16 mouse cellular contexts compared by ENCODE assay signal in the genomic region with DNA sequence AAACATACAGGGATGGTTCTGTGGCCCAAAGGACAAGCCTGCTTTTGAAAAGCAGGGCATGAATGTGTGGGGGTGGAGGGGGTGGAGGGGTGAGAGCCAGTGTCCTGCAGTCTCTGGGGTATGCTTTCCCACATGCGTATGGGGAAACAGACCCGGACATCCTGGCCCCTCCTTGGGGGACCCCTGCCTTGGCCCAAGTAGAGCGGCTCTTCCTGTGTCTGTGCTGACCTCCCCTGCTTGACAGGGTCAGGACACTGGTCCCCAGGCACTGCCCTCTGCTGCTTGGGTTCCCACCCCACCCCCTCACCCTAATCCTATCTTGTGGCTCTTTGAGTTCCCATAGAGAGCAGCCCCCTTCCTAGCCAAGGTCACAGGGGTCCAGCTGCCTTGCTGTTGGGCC. TPM values are rescaled to one million over a fixed set of nuclear protein-coding genes. Genes with fewer than 3 reads are reported as not detected.
A peak's percentile ranks its signal among the peaks of the same experiment; 100 is the strongest.
DNase-seq lines count a peak whose midpoint lies in the region; ATAC-seq and TF ChIP-seq lines count a peak whose summit lies in the region.
"Had no signal": no experiment of that assay in that cellular context is flagged by ENCODE, and none has a peak within 500 bp of the region (broad histone marks: within the 10 kb centered on the region; RNA-seq: fewer than 3 reads in every experiment).

No protein-coding gene starts in this region.

- DNase-seq in heart, adult 11 months: peak; percentile 94
- DNase-seq in heart, adult 9 months (ENCODE audit: low spot score in 2 of 2): no peak
- no peak for DNase-seq in lung, postnatal 0 days (ENCODE audit: low spot score)
- no peak for DNase-seq in lung, postnatal 36 days
- no peak for DNase-seq in limb, embryonic 14.5 days (ENCODE audit: low spot score)
- DNase-seq: cerebellum, adult 9-11 months; gastrocnemius, postnatal 10 days; layer of hippocampus, adult 9-11 months; thymus, postnatal 25 days had no signal

- no peak for TF ChIP-seq EP300 in lung, postnatal 0 days (IDR thresholded peaks at IDR 0.05)

- TF ChIP-seq CTCF in intestine, postnatal 0 days (IDR thresholded peaks at IDR 0.05; ENCODE audit: low read depth): no peak
- TF ChIP-seq CTCF in lung, postnatal 0 days (IDR thresholded peaks at IDR 0.05): no peak

- no peaks in the 10 kb centered on the region for H3K9me3 ChIP-seq in intestine, postnatal 0 days (ENCODE audit: control insufficient read depth)
- H3K9me3 ChIP-seq in intestine, embryonic 15.5 days: no peaks in the 10 kb centered on the region
- H3K9me3 ChIP-seq in lung, postnatal 0 days (ENCODE audit: low read length): no peaks in the 10 kb centered on the region
- H3K9me3 ChIP-seq in limb, embryonic 14.5 days (ENCODE audit: control insufficient read depth, low read length): 0 out of 2 replicates have a peak, but pooled peaks cover 1% of the 10 kb centered on the region
- H3K9me3 ChIP-seq in hindbrain, embryonic 13.5 days: no peaks in the 10 kb centered on the region

- H3K4me1 ChIP-seq in intestine, postnatal 0 days (replicated peaks; ENCODE audit: control insufficient read depth, insufficient read depth, low read length): 0 out of 2 replicates have a peak, but pooled peaks cover 3% of the 10 kb centered on the region
- peaks cover 19% of the 10 kb centered on the region for H3K4me1 ChIP-seq in intestine, embryonic 15.5 days (replicated peaks)
- H3K4me1 ChIP-seq in lung, postnatal 0 days (ENCODE audit: insufficient read depth, low read depth, low read length): peaks cover 29% of the 10 kb centered on the region; the same call in 1 of the 2 replicates
- H3K4me1 ChIP-seq in limb, embryonic 14.5 days (ENCODE audit: control insufficient read depth, insufficient read depth, low read length): peaks cover 2% of the 10 kb centered on the region; the same call in 1 of the 2 replicates
- peaks cover 9% of the 10 kb centered on the region for H3K4me1 ChIP-seq in hindbrain, embryonic 13.5 days (replicated peaks)

- H3K9ac ChIP-seq in intestine, postnatal 0 days (ENCODE audit: low read depth, low read length): 0 out of 2 replicates have a peak overlapping the region, but pooled peaks have one; percentile 26
- no peak overlapping the region for H3K9ac ChIP-seq in intestine, embryonic 15.5 days
- H3K9ac ChIP-seq in lung, postnatal 0 days (replicated peaks; ENCODE audit: low read depth): no peak overlapping the region
- peak overlapping the region; percentile 3; the same call in 1 of the 2 replicates for H3K9ac ChIP-seq in limb, embryonic 14.5 days (ENCODE audit: low read depth, low read length, severe bottlenecking)
- no peak overlapping the region for H3K9ac ChIP-seq in hindbrain, embryonic 13.5 days
- H3K9ac ChIP-seq: forebrain, embryonic 12.5 days; limb, embryonic 12.5 days; liver, embryonic 15.5 days had no signal

- 40% methylated on average over 3 of the region's 3 CpGs for WGBS in intestine, postnatal 0 days
- 79% methylated on average over 3 of the region's 3 CpGs for WGBS in intestine, embryonic 15.5 days
- WGBS in lung, postnatal 0 days: 30% methylated on average over 3 of the region's 3 CpGs
- WGBS in limb, embryonic 14.5 days: 79% methylated on average over 3 of the region's 3 CpGs
- WGBS in hindbrain, embryonic 13.5 days: 61% methylated on average over 3 of the region's 3 CpGs

- H3K36me3 ChIP-seq in intestine, postnatal 0 days (ENCODE audit: control insufficient read depth, insufficient read depth): no peaks in the 10 kb centered on the region
- H3K36me3 ChIP-seq in intestine, embryonic 15.5 days: no peaks in the 10 kb centered on the region
- no peaks in the 10 kb centered on the region for H3K36me3 ChIP-seq in lung, postnatal 0 days (ENCODE audit: insufficient read depth, low read length)
- no peaks in the 10 kb centered on the region for H3K36me3 ChIP-seq in limb, embryonic 14.5 days (ENCODE audit: control insufficient read depth, insufficient read depth, low read length)
- H3K36me3 ChIP-seq in hindbrain, embryonic 13.5 days: no peaks in the 10 kb centered on the region
- H3K36me3 ChIP-seq: forebrain, embryonic 12.5 days; limb, embryonic 12.5 days; liver, embryonic 15.5 days had no signal

- no peak for TF ChIP-seq POLR2A in limb, embryonic 14.5 days (IDR thresholded peaks at IDR 0.05; ENCODE audit: borderline replicate concordance, extremely low read depth, insufficient read depth, insufficient read length)

- ATAC-seq in intestine, postnatal 0 days: no peak
- no peak for ATAC-seq in intestine, embryonic 15.5 days
- no peak for ATAC-seq in lung, postnatal 0 days
- no peak for ATAC-seq in limb, embryonic 14.5 days (ENCODE audit: low FRiP score, low read depth)
- ATAC-seq in hindbrain, embryonic 13.5 days (ENCODE audit: low FRiP score): no peak
- ATAC-seq: inflammation-experienced regulatory T-cells, adult 6 months had no signal

- no peak overlapping the region for H3K27ac ChIP-seq in intestine, postnatal 0 days (ENCODE audit: low read depth, low read length)
- H3K27ac ChIP-seq in intestine, embryonic 15.5 days: no peak overlapping the region
- H3K27ac ChIP-seq in lung, postnatal 0 days (ENCODE audit: low read length): peak overlapping the region; percentile 77; the same call in 1 of the 2 replicates
- no peak overlapping the region for H3K27ac ChIP-seq in limb, embryonic 14.5 days (replicated peaks; ENCODE audit: low read depth, low read length)
- no peak overlapping the region for H3K27ac ChIP-seq in hindbrain, embryonic 13.5 days
- H3K27ac ChIP-seq: forebrain, embryonic 12.5 days; limb, embryonic 12.5 days; liver, embryonic 15.5 days had no signal

- peaks cover 22% of the 10 kb centered on the region for H3K27me3 ChIP-seq in intestine, postnatal 0 days (replicated peaks; ENCODE audit: control insufficient read depth, insufficient read depth, low read length)
- H3K27me3 ChIP-seq in intestine, embryonic 15.5 days (replicated peaks): peaks cover 43% of the 10 kb centered on the region
- H3K27me3 ChIP-seq in lung, postnatal 0 days (replicated peaks; ENCODE audit: insufficient read depth, low read length): peaks cover 10% of the 10 kb centered on the region
- H3K27me3 ChIP-seq in limb, embryonic 14.5 days (ENCODE audit: control insufficient read depth, insufficient read depth, low read length): peaks cover 41% of the 10 kb centered on the region
- H3K27me3 ChIP-seq in hindbrain, embryonic 13.5 days: peaks cover 65% of the 10 kb centered on the region

- H3K4me2 ChIP-seq in intestine, postnatal 0 days (replicated peaks; ENCODE audit: low read depth): peak overlapping the region; percentile 74
- H3K4me2 ChIP-seq in intestine, embryonic 15.5 days (replicated peaks): no peak overlapping the region
- peak overlapping the region; percentile 28; the same call in 1 of the 2 replicates for H3K4me2 ChIP-seq in lung, postnatal 0 days (replicated peaks; ENCODE audit: low read depth, low read length)
- no peak overlapping the region for H3K4me2 ChIP-seq in limb, embryonic 14.5 days (replicated peaks; ENCODE audit: low read depth, low read length, severe bottlenecking)
- H3K4me2 ChIP-seq in hindbrain, embryonic 13.5 days: no peak overlapping the region
- H3K4me2 ChIP-seq: forebrain, embryonic 12.5 days; limb, embryonic 12.5 days; liver, embryonic 15.5 days had no signal

- H3K4me3 ChIP-seq in intestine, postnatal 0 days (ENCODE audit: low read depth, low read length): no peak overlapping the region
- H3K4me3 ChIP-seq in intestine, embryonic 15.5 days (replicated peaks): no peak overlapping the region
- H3K4me3 ChIP-seq in lung, postnatal 0 days (ENCODE audit: low read depth, low read length): no peak overlapping the region
- no peak overlapping the region for H3K4me3 ChIP-seq in limb, embryonic 14.5 days (replicated peaks; ENCODE audit: low read length)
- no peak overlapping the region for H3K4me3 ChIP-seq in hindbrain, embryonic 13.5 days
- H3K4me3 ChIP-seq: forebrain, embryonic 12.5 days; limb, embryonic 12.5 days; liver, embryonic 15.5 days had no signal

RNA-seq across cellular contexts. Expression of a gene that starts 3.5 kb away (rescaled TPM):
- 10.5 and 13.8 TPM in 2 replicates for polyA plus RNA-seq in intestine, postnatal 0 days (2015; fragmentation: Nextera tagmentation; extraction: Ambion mirVana)
- polyA plus RNA-seq in intestine, embryonic 15.5 days (2015; fragmentation: Nextera tagmentation; extraction: Ambion mirVana): 7.9 and 9.9 TPM in 2 replicates
- polyA plus RNA-seq in lung, postnatal 0 days (2015; fragmentation: Nextera tagmentation; extraction: Ambion mirVana): 11.8 and 13.0 TPM in 2 replicates
- 1.7 and 2.7 TPM in 2 replicates for polyA plus RNA-seq in limb, embryonic 14.5 days (2012; rRNA removed)
- 1.3 and 1.5 TPM in 2 replicates for polyA plus RNA-seq in limb, embryonic 14.5 days (2014; fragmentation: Nextera tagmentation; extraction: Ambion mirVana)
- 1.3 and 1.7 TPM in 2 replicates for polyA plus RNA-seq in hindbrain, embryonic 13.5 days (2015; fragmentation: Nextera tagmentation; extraction: Ambion mirVana)

RNA-seq across cellular contexts. Expression of a gene that starts 15.3 kb away (rescaled TPM):
- 0.97 and 1.3 TPM in 2 replicates for polyA plus RNA-seq in intestine, postnatal 0 days (2015; fragmentation: Nextera tagmentation; extraction: Ambion mirVana)
- polyA plus RNA-seq in intestine, embryonic 15.5 days (2015; fragmentation: Nextera tagmentation; extraction: Ambion mirVana): 8.2 and 9.8 TPM in 2 replicates
- polyA plus RNA-seq in lung, postnatal 0 days (2015; fragmentation: Nextera tagmentation; extraction: Ambion mirVana): 0.65 and 0.72 TPM in 2 replicates
- polyA plus RNA-seq in limb, embryonic 14.5 days (2012; rRNA removed): 63.4 and 71.2 TPM in 2 replicates
- polyA plus RNA-seq in limb, embryonic 14.5 days (2014; fragmentation: Nextera tagmentation; extraction: Ambion mirVana): 24.1 and 24.2 TPM in 2 replicates
- polyA plus RNA-seq in hindbrain, embryonic 13.5 days (2015; fragmentation: Nextera tagmentation; extraction: Ambion mirVana): 1.4 and 1.9 TPM in 2 replicates

RNA-seq across cellular contexts. Expression of a gene that starts 40.6 kb away (rescaled TPM):
- 32.8 and 34.0 TPM in 2 replicates for polyA plus RNA-seq in intestine, postnatal 0 days (2015; fragmentation: Nextera tagmentation; extraction: Ambion mirVana)
- 76.0 and 76.2 TPM in 2 replicates for polyA plus RNA-seq in intestine, embryonic 15.5 days (2015; fragmentation: Nextera tagmentation; extraction: Ambion mirVana)
- 52.3 and 54.5 TPM in 2 replicates for polyA plus RNA-seq in lung, postnatal 0 days (2015; fragmentation: Nextera tagmentation; extraction: Ambion mirVana)
- polyA plus RNA-seq in limb, embryonic 14.5 days (2012; rRNA removed): 130 and 174 TPM in 2 replicates
- 65.0 and 67.0 TPM in 2 replicates for polyA plus RNA-seq in limb, embryonic 14.5 days (2014; fragmentation: Nextera tagmentation; extraction: Ambion mirVana)
- polyA plus RNA-seq in hindbrain, embryonic 13.5 days (2015; fragmentation: Nextera tagmentation; extraction: Ambion mirVana): 90.8 and 99.3 TPM in 2 replicates

RNA-seq across cellular contexts. Expression of a gene that starts 57.2 kb away (rescaled TPM):
- polyA plus RNA-seq in intestine, postnatal 0 days (2015; fragmentation: Nextera tagmentation; extraction: Ambion mirVana): 212 and 216 TPM in 2 replicates
- polyA plus RNA-seq in intestine, embryonic 15.5 days (2015; fragmentation: Nextera tagmentation; extraction: Ambion mirVana): 411 and 413 TPM in 2 replicates
- polyA plus RNA-seq in lung, postnatal 0 days (2015; fragmentation: Nextera tagmentation; extraction: Ambion mirVana): 724 and 747 TPM in 2 replicates
- polyA plus RNA-seq in limb, embryonic 14.5 days (2012; rRNA removed): 456 and 528 TPM in 2 replicates
- 658 and 696 TPM in 2 replicates for polyA plus RNA-seq in limb, embryonic 14.5 days (2014; fragmentation: Nextera tagmentation; extraction: Ambion mirVana)
- polyA plus RNA-seq in hindbrain, embryonic 13.5 days (2015; fragmentation: Nextera tagmentation; extraction: Ambion mirVana): 322 and 332 TPM in 2 replicates

Comparison
In these comparisons a context has a peak if more than half of its experiments do, and no peak if none do; other contexts are left out.
1. H3K4me2 ChIP-seq: peak in intestine, postnatal 0 days (single experiment) and lung, postnatal 0 days (single experiment); none in intestine, embryonic 15.5 days (single experiment), limb, embryonic 14.5 days (single experiment) and hindbrain, embryonic 13.5 days (single experiment).
2. H3K9ac ChIP-seq: peak in intestine, postnatal 0 days (single experiment) and limb, embryonic 14.5 days (single experiment); none in intestine, embryonic 15.5 days (single experiment), lung, postnatal 0 days (single experiment) and hindbrain, embryonic 13.5 days (single experiment).